Comparison of ENCODE assay signal across 8 mouse cellular contexts in genomic region chr5:110363822-110364545, GRCm38 (mm10). TPM values are rescaled to one million over a fixed set of nuclear protein-coding genes. Genes with fewer than 3 reads are reported as not detected.
DNase-seq lines count a peak whose midpoint lies in the region; ATAC-seq and TF ChIP-seq lines count a peak whose summit lies in the region.

No protein-coding gene starts in this region.

- WGBS in forebrain, embryonic 14.5 days = 48% methylated on average over 11 of the region's 11 CpGs
- 52% methylated on average over 11 of the region's 11 CpGs for WGBS in liver, embryonic 14.5 days (ENCODE audit: insufficient replicate concordance)

- no peaks in the 10 kb centered on the region for H3K4me1 ChIP-seq in ES-Bruce4 (ENCODE audit: control insufficient read depth, insufficient read depth, low read length)
- H3K4me1 ChIP-seq in forebrain, embryonic 14.5 days (ENCODE audit: control insufficient read depth, insufficient read depth, low read length) = peaks cover 4% of the 10 kb centered on the region; the same call in 1 of the 2 replicates
- H3K4me1 ChIP-seq in liver, embryonic 14.5 days (replicated peaks; ENCODE audit: control insufficient read depth in 2 of 2, insufficient read depth in 2 of 2, low read length in 1 of 2) = no peaks in the 10 kb centered on the region

- DNase-seq in embryo, embryonic 10.5 days (ENCODE audit: low spot score) = peak; percentile 39
- no peak for DNase-seq in embryo, embryonic 11 days
- DNase-seq in forebrain, embryonic 14.5 days (ENCODE audit: low spot score) = peak; percentile 25
- no peak for DNase-seq in liver, embryonic 14.5 days (ENCODE audit: low read depth in 3 of 3, low spot score in 3 of 3)
- DNase-seq in gastrocnemius, postnatal 14 days = no peak

- TF ChIP-seq CTCF in ES-Bruce4 (IDR thresholded peaks at IDR 0.05; ENCODE audit: low read depth, low read length) = peak; percentile 39
- TF ChIP-seq CTCF in liver, embryonic 14.5 days (IDR thresholded peaks at IDR 0.05; ENCODE audit: low read depth) = 0 out of 2 replicates have a peak, but pooled peaks have one; percentile 9

- H3K9ac ChIP-seq in ES-Bruce4 (ENCODE audit: low read depth, poor library complexity, severe bottlenecking) = peak overlapping the region; percentile 26
- peak overlapping the region; percentile 61; the same call in 1 of the 2 replicates for H3K9ac ChIP-seq in forebrain, embryonic 14.5 days (ENCODE audit: low read length)
- H3K9ac ChIP-seq in liver, embryonic 14.5 days (replicated peaks) = no peak overlapping the region

- TF ChIP-seq POLR2A in ES-Bruce4 (IDR thresholded peaks at IDR 0.05; ENCODE audit: insufficient read depth, low read length) = no peak

- intact Hi-C loops in gastrocnemius, postnatal 14 days (cut with DNase I; ENCODE audit: low total_unique reads) = no loop called here

- ATAC-seq in forebrain, embryonic 14.5 days = no peak; the same call in 1 of the 2 replicates
- no peak; the same call in 1 of the 2 replicates for ATAC-seq in liver, embryonic 14.5 days (ENCODE audit: insufficient read depth)
- ATAC-seq in erythroid progenitor cell, adult 5-6 weeks (replicated peaks; ENCODE audit: low FRiP score, poor library complexity, severe bottlenecking) = no peak
- ATAC-seq in erythroblast, adult 5-6 weeks (replicated peaks; ENCODE audit: low FRiP score, poor library complexity, severe bottlenecking) = no peak

- no peaks in the 10 kb centered on the region for H3K27me3 ChIP-seq in ES-Bruce4 (ENCODE audit: control insufficient read depth, insufficient read depth, low read length, poor library complexity, severe bottlenecking)
- no peaks in the 10 kb centered on the region for H3K27me3 ChIP-seq in forebrain, embryonic 14.5 days (replicated peaks; ENCODE audit: control insufficient read depth, insufficient read depth, low read length)
- H3K27me3 ChIP-seq in liver, embryonic 14.5 days (ENCODE audit: control insufficient read depth, insufficient read depth, low read length) = peaks cover 3% of the 10 kb centered on the region

- H3K4me2 ChIP-seq in forebrain, embryonic 14.5 days (ENCODE audit: low read length) = peak overlapping the region; percentile 79; the same call in 1 of the 2 replicates
- H3K4me2 ChIP-seq in liver, embryonic 14.5 days (ENCODE audit: low read depth) = peak overlapping the region; percentile 60

- TF ChIP-seq EP300 in ES-Bruce4 (IDR thresholded peaks at IDR 0.05; ENCODE audit: insufficient read depth, low read depth, low read length) = no peak
- TF ChIP-seq EP300 in liver, embryonic 14.5 days (IDR thresholded peaks at IDR 0.05; ENCODE audit: low read depth) = no peak

- H3K36me3 ChIP-seq in ES-Bruce4 (ENCODE audit: control insufficient read depth, insufficient read depth, low read length, poor library complexity, severe bottlenecking) = peaks cover 2% of the 10 kb centered on the region; the same call in 1 of the 2 replicates
- H3K36me3 ChIP-seq in forebrain, embryonic 14.5 days (ENCODE audit: control insufficient read depth, insufficient read depth, low read length) = peaks cover 48% of the 10 kb centered on the region
- no peaks in the 10 kb centered on the region for H3K36me3 ChIP-seq in liver, embryonic 14.5 days (replicated peaks; ENCODE audit: control insufficient read depth, insufficient read depth, low read depth)

- no peaks in the 10 kb centered on the region for H3K9me3 ChIP-seq in ES-Bruce4 (replicated peaks; ENCODE audit: control insufficient read depth, insufficient read depth, low read length, poor library complexity, severe bottlenecking)
- no peaks in the 10 kb centered on the region for H3K9me3 ChIP-seq in forebrain, embryonic 14.5 days (replicated peaks; ENCODE audit: control insufficient read depth, low read length)
- no peaks in the 10 kb centered on the region for H3K9me3 ChIP-seq in liver, embryonic 14.5 days (ENCODE audit: control insufficient read depth, low read length)

- peak overlapping the region; percentile 59 for H3K4me3 ChIP-seq in ES-Bruce4 (ENCODE audit: low read depth, low read length)
- peak overlapping the region; percentile 38; the same call in 1 of the 2 replicates for H3K4me3 ChIP-seq in forebrain, embryonic 14.5 days (ENCODE audit: low read depth, low read length)
- no peak overlapping the region for H3K4me3 ChIP-seq in liver, embryonic 14.5 days (ENCODE audit: insufficient read depth in 1 of 2, low read depth in 2 of 2, low read length in 2 of 2)

- H3K27ac ChIP-seq in ES-Bruce4 (ENCODE audit: insufficient read depth, low read length) = 0 out of 2 replicates have a peak overlapping the region, but pooled peaks have one; percentile 11
- H3K27ac ChIP-seq in forebrain, embryonic 14.5 days (ENCODE audit: low read depth, low read length) = no peak overlapping the region
- no peak overlapping the region for H3K27ac ChIP-seq in liver, embryonic 14.5 days

RNA-seq across cellular contexts. Expression of gene Lrcol1, which starts 19.5 kb away (rescaled TPM):
- not detected in 2 replicates for polyA plus RNA-seq in ES-Bruce4 (2011; ENCODE audit: insufficient read depth, insufficient read length, low read depth, missing spikeins)
- polyA plus RNA-seq in forebrain, embryonic 14.5 days (2014; fragmentation: Nextera tagmentation; extraction: Ambion mirVana) = not detected in 2 replicates
- polyA plus RNA-seq in liver, embryonic 14.5 days (2012; rRNA removed) = not detected in 2 replicates
- polyA plus RNA-seq in liver, embryonic 14.5 days (2014; fragmentation: Nextera tagmentation; extraction: Ambion mirVana) = not detected in 2 replicates
- not detected in 2 replicates for total RNA-seq in erythroid progenitor cell, adult 5-6 weeks (2015; ENCODE audit: low replicate concordance)
- total RNA-seq in erythroid progenitor cell, adult 5-6 weeks (2017; ENCODE audit: low replicate concordance) = not detected in 2 replicates
- not detected in 2 replicates for total RNA-seq in erythroblast, adult 5-6 weeks (2015; ENCODE audit: low replicate concordance)
- total RNA-seq in erythroblast, adult 5-6 weeks (2017; ENCODE audit: low replicate concordance) = not detected in 2 replicates
- not detected for total RNA-seq in gastrocnemius, postnatal 14 days (2021)

RNA-seq across cellular contexts. Expression of gene P2rx2, which starts 21.0 kb away (rescaled TPM):
- polyA plus RNA-seq in ES-Bruce4 (2011; ENCODE audit: insufficient read depth, insufficient read length, low read depth, missing spikeins) = 0.58 and 1.2 TPM in 2 replicates
- 5.9 and 6.4 TPM in 2 replicates for polyA plus RNA-seq in forebrain, embryonic 14.5 days (2014; fragmentation: Nextera tagmentation; extraction: Ambion mirVana)
- 0.03 and 0.06 TPM in 2 replicates for polyA plus RNA-seq in liver, embryonic 14.5 days (2012; rRNA removed)
- not detected in 2 replicates for polyA plus RNA-seq in liver, embryonic 14.5 days (2014; fragmentation: Nextera tagmentation; extraction: Ambion mirVana)
- not detected in 2 replicates for total RNA-seq in erythroid progenitor cell, adult 5-6 weeks (2015; ENCODE audit: low replicate concordance)
- total RNA-seq in erythroid progenitor cell, adult 5-6 weeks (2017; ENCODE audit: low replicate concordance) = not detected in 2 replicates
- not detected in 2 replicates for total RNA-seq in erythroblast, adult 5-6 weeks (2015; ENCODE audit: low replicate concordance)
- total RNA-seq in erythroblast, adult 5-6 weeks (2017; ENCODE audit: low replicate concordance) = not detected in 2 replicates
- not detected for total RNA-seq in gastrocnemius, postnatal 14 days (2021)

Comparison
In these comparisons a context has a peak if more than half of its experiments do, and no peak if none do; other contexts are left out.
1. DNase-seq: peak in embryo, embryonic 10.5 days (single experiment) and forebrain, embryonic 14.5 days (single experiment); none in embryo, embryonic 11 days (single experiment), liver, embryonic 14.5 days (0 of 3) and gastrocnemius, postnatal 14 days (single experiment).
2. H3K4me3 ChIP-seq: peak in ES-Bruce4 (single experiment) and forebrain, embryonic 14.5 days (single experiment); none in liver, embryonic 14.5 days (0 of 2).